Mouse (Mus musculus): ENCODE results near the gene Zfp2.

DNA sequence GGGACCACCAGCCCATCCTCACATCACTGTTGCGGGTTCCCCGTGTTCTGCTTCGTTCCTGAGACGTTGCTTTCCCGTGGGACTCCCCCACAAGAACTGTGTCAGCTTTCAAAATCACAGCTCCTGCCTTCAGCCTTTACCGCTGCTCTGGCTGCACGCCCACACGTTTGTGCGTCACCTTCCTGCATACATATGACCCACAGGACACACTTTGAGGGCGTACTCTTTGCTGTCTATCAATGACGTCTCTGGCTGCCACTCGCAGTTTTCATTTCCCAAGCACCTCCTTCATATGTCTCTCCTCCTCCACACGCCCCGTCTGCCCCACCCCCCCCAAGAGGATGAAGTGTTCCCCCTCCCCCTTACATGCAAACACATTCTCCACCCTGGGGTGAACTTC, 36.3 kb upstream of the Zfp2 start:
- TF ChIP-seq CTCF (IDR thresholded peaks at IDR 0.05; ENCODE audit: control insufficient read depth, insufficient read depth, insufficient replicate concordance, low read depth, low read length) (no peak), POLR2A (IDR thresholded peaks at IDR 0.05; ENCODE audit: control insufficient read depth, low read depth, low read length) (no peak)

Data from testis, adult 2 months (tissue).